Mouse (Mus musculus): ENCODE measurements around the gene Napa.
A peak's percentile ranks its signal among the peaks of the same experiment; 100 is the strongest.

The Napa gene

DNA sequence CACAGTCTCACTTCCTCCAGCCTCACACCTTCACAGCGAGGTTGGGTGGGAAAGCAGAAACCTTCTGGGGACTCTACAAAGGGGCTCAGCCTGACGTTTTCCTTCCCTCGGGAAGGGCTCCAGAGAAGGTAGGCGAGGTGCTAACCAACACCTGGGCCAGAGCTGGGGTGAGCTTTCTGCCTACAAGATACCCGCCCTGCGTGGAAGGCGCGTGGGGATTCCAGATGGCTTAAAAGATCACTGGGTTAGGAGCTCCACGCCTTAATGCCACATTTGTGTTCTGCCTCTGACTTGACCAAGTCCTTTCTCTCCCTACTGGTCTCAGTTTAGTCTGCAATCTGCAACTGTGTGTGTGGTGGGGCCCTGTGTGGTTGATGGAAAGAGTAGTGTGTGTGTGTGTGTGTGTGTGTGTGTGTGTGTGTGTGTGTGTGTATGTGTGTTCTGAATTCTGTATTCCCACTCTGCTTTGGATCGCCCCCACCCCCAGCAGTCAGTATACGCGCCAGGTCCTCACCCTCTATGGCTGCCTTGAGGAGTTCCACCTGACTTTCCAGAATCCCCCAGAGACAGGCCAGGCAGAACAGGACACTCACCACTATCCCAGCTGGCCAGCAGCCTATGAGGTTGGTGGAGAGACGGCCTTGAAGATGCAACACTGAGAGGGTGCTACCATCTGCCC is 32.8 kb downstream of the Napa start:
- DNase-seq (ENCODE audit: low read depth, low spot score), result peak; percentile 78

DNA sequence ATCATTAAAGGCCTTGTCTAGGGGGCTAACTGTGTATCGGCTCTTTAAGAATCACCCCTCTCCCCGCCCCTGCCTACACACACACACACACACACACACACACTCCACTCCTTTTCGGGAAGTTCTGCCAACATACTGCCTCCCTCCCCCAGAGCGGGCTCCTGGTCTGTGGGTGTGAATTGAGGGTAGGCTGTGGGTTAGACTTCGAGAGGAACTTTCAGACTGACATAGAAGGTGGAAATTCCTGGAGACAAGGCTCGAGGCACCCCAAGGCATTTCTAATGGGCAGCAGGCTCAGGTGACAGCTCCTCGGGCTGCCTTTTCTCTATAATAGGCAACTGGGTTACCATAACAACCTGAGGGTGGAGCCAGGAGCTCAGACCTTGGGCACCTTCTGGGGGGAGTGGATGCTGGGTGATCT is 33.9 kb downstream of the Napa start:
- DNase-seq (ENCODE audit: low read depth, low spot score), result peak; percentile 82

DNA sequence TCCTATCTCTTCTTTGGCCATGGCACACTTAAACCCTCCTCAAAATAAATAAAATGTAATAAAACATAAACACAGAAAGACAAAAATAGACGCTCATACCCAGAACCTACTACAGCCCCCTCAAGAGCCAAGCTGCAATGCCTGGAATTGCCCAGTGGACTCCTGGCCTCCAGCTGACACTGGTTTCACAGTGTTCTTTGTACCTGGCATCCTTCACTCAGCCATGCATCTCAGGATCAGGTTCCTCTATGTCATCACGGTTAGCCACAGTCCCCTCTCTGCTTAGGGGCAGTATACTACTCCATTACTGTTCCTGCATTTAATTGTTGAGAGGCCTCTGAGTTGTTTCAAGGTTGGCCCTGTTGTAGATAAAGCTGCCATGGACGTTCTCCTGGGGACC is 34.7 kb downstream of the Napa start:
- no peak for DNase-seq (ENCODE audit: low read depth, low spot score)

DNA sequence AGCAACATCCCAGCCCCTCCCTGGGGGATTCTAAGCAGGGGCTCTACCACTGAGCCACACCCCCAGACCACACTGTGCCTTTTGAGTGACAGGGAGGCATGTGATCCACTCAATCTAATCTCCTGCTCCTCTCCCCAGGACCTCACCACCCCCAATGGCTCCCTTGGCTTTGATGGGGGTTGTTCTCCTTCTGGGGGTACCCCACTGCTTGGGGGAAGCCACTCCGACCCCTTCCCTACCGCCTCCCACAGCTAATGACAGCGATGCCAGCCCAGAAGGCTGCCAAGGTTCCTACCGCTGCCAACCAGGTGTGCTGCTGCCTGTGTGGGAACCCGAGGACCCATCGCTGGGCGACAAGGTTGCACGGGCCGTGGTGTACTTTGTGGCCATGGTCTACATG is 35.4 kb downstream of the Napa start:
- no peak for DNase-seq (ENCODE audit: low read depth, low spot score)

DNA sequence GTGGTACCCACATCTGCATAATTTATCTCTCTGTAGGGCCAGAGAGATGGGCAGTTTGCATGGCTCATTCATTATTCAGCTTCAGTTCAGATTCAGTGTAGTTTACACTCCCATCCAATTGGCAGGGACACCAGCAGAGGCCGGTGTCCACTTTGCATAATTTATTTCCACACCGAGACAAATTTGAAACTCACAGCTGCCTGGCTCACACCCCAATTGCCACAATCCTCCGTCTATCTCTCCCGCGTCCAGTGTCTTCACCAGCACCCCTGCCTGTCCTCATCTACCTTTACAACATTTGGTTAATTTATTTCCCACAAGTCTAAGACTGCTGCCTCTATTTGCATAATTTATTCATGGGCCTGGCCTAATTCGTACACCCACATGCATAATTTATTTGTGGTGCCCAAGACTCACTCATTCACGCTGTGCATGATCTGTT is 36.7 kb downstream of the Napa start:
- DNase-seq (ENCODE audit: low read depth, low spot score), result peak; percentile 53

DNA sequence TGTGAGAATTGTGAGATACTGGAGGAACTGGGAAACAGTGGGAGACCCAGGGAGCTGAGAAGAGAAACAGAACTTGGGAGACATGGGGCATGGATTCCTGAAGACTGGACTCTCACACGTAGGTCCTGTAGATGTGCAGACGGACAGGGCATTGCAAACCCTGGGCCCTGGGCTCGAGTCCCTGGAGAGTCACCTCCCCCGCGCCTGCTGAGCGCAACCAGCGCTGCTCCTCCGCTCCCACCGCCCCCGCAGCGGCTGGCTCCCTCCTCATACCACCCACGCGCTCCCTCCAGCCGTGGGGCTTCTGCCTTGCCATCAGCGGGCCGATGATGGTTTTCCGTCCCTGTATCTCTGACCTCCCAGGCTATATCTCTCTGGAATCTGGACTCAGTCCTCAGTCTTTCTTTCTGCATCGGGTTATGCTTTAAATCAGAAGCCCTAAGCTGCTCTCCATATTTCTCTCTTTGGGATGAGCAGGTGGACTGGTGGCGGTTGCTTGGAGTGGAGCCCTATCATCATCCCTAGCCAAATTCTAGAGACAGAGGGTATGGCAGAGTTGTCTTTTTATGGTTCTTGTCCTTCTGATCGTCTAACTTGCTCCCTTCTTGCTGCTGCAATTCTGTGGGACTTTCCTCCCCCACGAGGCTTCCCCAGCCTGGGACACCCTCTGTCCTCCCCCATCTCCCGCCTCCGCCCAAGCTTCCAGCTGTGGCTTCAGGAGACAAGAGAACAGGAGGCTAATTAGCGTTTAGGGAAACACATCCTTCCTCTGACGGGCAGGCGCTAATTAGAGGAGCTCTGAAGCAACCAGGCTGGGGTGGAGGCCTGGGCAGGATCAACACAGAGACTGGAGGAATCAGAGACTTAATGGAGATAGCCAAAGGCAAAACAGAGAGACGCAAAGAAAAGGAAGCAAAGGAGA is 48.5 kb downstream of the Napa start:
- peak; percentile 88 for DNase-seq (ENCODE audit: low read depth, low spot score)

DNA sequence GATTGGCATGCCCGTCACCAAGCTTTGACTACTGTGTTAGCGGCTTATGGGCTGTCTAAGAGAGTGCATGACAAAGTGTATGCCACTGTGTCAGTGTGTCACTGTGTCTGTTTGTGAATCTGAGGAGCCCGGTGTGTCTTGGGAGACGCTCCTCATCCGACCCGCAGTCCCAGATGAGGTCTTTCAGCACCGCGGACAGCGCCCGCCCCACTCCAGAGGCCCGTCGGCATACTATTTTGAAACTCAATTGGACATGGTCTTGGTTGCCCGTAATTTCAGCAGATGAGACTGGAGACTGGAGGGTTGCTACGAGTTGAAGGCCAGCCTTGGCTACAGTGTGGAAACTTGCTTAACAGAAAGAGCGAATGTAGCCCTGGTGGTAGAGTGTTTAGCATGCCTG is 49.4 kb downstream of the Napa start:
- no peak for DNase-seq (ENCODE audit: low read depth, low spot score)

DNA sequence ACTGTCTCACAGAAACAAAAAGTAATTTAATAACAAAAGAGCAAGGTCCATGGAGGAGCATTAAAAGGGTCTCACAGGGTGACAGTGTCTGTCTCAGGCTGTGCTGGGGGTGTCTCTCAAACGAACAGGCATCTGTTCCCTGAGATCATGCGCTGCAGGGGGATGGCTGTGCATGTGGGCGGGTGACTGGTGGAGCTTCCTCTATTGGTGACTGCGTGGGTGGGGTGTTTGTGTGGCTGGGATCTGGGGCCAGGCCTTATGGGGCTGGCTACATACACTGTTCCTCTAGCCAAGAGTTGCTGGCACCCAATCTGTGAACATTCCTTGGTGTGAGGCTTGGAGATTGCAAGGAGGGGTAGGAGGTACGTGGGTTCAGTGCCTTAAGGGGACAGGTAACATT is 51.0 kb downstream of the Napa start:
- DNase-seq (ENCODE audit: low read depth, low spot score), result peak; percentile 99

DNA sequence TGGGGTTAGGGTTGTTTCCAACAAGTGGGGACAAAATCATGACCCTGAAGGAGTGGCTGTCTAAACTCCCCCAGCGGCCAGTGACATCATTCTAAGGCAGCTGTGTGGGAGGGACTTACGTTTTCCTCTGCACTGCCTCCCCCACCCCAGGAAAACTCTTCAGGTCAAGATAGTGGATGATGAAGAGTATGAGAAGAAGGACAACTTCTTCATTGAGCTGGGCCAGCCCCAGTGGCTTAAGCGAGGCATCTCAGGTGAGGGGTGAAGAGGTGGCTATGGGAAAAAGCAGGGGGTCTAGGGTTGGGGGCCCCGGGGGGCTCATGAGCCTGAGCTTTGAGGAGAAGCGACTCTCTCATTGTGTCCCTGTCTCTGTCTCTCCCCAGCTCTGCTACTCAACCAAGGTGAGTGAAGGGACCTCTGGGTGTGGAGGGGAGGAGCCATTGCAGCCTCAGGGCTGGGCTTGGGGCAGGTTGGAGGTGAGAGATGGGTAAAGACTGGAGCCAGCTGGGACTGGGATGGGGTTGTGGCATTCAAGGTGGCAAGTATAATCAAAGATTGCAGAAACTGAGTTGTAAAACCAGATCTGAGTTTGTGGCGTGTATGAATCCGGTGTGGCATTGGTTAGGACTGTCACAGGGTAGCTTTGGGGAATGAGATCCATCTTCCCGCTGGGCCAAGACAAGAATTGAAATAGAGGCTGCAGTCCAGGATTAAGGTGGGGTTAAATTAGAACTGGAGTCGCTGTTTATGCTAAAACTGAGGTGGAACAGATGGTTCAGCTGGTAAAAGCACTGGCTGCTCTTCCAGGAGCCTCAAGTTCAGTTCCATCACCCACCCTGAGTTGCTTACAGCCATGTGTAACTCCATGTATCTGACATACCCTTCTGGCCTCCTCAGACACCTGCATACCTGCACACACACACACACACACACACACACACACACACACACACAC is 52.2 kb downstream of the Napa start:
- peak; percentile 69 for DNase-seq (ENCODE audit: low read depth, low spot score)

DNA sequence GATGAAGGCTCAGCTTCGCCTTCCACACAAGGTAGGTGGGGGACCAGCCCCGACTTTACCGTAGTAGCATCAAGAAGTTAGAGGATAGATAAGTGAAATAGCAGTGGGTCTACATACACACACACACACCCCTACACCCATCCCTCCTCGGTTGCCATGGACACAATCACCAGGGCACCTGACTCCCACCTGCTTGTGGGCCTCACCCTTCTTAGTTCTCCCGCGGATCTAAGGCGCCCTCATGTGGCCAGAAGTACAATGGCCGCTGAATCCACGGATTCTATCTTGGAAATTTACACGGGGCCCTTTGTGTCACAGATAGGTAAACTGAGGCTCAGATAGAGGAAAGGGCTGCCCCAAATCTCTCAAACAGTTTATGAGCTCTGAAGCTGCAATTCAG is 55.3 kb downstream of the Napa start:
- DNase-seq (ENCODE audit: low read depth, low spot score), result peak; percentile 92

DNA sequence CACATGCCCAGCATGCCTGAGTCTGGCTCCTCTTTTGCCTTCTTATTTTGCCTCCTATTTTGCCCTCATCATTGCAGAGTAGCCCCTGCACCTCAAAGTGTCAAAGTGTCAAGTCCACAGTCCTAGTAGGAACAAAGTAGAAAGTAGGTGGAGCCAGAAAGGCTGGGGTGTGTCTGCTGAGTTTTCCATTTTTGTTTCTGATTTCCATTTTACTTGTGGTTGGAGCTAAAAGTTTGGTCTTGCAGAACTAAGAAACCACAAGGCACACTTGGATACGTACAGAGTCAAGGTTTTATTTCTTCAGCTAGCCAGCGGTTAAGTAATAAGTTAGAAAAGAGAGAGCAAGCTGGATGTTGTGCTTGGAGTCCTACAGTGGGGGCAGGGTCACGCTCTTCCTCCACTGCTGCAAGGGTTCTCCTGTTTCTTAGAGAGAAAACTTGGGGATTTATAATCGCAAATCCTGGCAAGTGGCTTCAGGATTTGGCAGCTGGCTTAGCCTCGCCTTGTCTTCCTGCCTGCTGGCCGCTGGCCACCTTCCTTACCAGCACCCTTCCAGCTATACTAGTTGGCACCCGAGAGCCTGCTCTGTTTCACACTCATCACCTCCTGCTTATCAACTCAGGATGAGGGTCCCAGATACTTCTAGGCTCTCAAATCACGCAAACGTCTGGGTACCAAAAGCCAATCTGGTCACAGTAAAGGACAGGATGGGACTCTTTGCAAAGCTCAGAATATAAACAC is 57.0 kb downstream of the Napa start:
- DNase-seq (ENCODE audit: low read depth, low spot score), result peak; percentile 80

DNA sequence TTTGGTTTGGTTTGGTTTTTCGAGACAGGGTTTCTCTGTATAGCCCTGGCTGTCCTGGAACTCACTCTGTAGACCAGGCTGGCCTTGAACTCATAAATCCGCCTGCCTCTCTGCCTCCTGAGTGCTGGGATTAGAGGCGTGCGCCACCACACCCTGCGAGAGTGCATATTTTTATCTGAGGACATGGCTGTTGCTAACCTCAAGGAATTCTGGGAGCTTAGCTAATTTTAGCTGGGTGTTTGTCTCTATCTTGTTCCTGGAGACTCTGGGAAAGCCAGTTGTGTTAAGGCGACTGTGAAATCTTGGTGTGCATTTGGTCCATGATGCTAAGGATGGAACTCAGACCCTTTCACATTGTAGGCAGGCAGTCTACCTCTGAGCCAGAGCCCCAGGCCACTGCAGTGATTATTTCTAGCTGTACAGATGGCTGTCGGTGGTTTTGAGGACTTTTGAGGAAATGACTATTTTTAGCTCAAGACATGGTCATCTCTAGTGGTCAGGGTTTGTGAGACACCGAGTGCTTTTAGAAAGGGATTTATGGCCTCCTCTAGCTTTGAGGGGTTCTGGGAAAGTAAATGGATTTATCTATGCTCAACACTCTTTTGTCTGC is 58.0 kb downstream of the Napa start:
- peak; percentile 85 for DNase-seq (ENCODE audit: low read depth, low spot score)

DNA sequence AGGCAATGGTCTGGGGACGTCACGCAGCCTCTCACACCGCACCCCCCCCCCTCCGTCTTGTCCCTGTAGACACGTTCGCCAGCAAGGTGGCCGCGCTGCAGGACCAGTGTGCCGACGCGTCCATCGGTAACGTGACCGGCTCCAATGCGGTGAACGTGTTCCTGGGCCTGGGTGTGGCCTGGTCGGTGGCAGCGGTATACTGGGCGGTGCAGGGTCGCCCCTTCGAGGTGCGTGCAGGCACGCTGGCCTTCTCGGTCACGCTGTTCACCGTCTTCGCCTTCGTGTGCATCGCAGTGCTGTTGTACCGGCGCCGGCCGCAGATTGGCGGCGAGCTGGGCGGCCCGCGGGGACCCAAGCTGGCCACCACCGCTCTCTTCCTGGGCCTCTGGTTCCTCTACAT is 60.5 kb downstream of the Napa start:
- DNase-seq (ENCODE audit: low read depth, low spot score), result no peak

DNA sequence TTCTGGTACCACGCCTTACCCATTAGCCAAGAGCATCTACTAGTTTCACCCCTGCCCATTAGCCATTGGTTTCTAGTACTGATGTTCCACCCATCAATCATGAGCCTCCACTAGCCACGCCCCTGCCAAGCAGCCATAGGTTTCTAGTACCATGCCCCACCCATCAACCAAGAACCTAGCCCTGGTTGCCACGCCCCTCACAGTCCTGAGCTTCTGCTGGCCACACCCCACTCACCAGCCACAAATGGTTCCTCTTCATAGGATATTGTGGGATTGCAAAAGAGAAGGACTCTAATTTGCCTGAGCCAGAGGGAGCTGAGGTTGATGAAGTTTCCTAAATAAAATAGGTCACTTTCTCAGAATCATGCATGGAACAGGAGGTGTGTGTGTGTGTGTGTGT is 62.4 kb downstream of the Napa start:
- peak; percentile 68 for DNase-seq (ENCODE audit: low read depth, low spot score)

DNA sequence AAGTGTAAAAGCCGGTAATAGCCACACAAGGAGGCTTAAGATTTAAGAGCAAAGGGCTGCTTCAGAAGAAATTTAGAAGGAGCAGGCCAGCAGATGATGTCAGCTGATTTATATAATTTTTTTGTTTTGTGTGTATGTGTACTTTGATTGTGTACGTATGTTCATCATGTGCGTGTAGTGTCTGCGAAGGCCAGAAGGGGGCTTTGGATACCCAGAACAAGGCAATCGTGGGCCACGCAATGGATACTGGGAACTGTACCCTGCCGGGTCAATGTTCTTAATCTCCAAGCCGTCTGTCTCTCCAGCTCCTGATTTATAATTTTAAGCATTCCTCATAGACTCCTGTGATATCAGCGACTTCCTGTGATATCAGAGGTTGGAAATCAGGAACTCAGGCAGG is 63.0 kb downstream of the Napa start:
- DNase-seq (ENCODE audit: low read depth, low spot score), result no peak

DNA sequence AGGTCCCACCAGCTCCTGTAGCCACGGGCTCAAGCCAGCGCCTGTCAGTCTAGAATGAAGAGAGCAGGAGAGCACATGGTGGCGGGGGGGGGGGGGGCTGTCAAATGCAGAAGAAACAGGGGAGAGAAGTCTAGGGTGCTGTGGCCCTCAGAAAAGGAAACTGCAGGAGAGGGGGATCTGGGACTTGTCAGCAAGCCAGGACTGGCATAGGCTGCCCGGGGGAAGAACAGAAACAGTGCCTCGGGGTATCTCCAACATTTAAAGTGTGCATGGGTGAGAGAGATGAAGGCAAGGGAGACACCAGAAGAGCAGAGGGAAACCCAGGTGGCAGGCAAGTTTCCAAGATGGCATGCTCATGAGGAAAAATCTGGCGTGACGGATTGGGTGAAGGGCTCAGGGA is 63.8 kb downstream of the Napa start:
- peak; percentile 49 for DNase-seq (ENCODE audit: low read depth, low spot score)
